Mouse (Mus musculus) layer of hippocampus, adult 8-10 months (tissue): ENCODE measurements around the gene Tmem231. TPM values are rescaled to one million over a fixed set of nuclear protein-coding genes. Genes with fewer than 3 reads are reported as not detected.
"Not testable (repeated sequence)": the region's sequence is repeated elsewhere in the genome, so short reads cannot be mapped to it uniquely, and the experiment has no call there.

ENCODE experiments used
- DNase-seq, 2 experiments: peaks; one replicate each; pipeline ENCODE4 v3.0.0; 2022; ENCODE audit warnings: low spot score in 2 of 2
- total RNA-seq, 4 experiments: library from RNA; stranded (reverse); gene quantifications; 2 replicates each; pipeline ENCODE4 v1.2.4; 2022

Tmem231 gene
- total RNA-seq, 4 experiments from 2014 or later: 11.2 to 13.8 (median 12.7) TPM

- DNase-seq: no peak
Observed at GRCm38 (mm10) chr8:111950846-111951245, 17.2 kb upstream of the Tmem231 start.

GRCm38 (mm10) chr8:111947954-111948353 lies 14.3 kb upstream of the Tmem231 start:
- no peak for DNase-seq

- no peak for DNase-seq
Observed at GRCm38 (mm10) chr8:111947144-111947543, 13.5 kb upstream of the Tmem231 start.

GRCm38 (mm10) chr8:111943544-111943943 lies 9.9 kb upstream of the Tmem231 start:
- no peak for DNase-seq

GRCm38 (mm10) chr8:111941101-111941454 lies 7.4 kb upstream of the Tmem231 start:
- DNase-seq: peak; percentile 25 to 26

- peak; percentile 96 for DNase-seq
Observed at GRCm38 (mm10) chr8:111940171-111941100, 6.8 kb upstream of the Tmem231 start, which contains the start of gene Gabarapl2. Gene Gabarapl2, plus strand, starts transcription at chr8:111940703.

GRCm38 (mm10) chr8:111939516-111940142 lies 5.9 kb upstream of the Tmem231 start:
- peak in 1 of 2 experiments; percentile 19 for DNase-seq

GRCm38 (mm10) chr8:111938076-111938985 lies 4.7 kb upstream of the Tmem231 start:
- DNase-seq: not testable (repeated sequence)

- no peak for DNase-seq
Observed at GRCm38 (mm10) chr8:111937184-111937583, 3.5 kb upstream of the Tmem231 start.

GRCm38 (mm10) chr8:111934201-111934600 lies 520 bp upstream of the Tmem231 start:
- no peak for DNase-seq

GRCm38 (mm10) chr8:111932580-111933336 lies 923 bp downstream of the Tmem231 start:
- DNase-seq: no peak

- no peak for DNase-seq
Observed at GRCm38 (mm10) chr8:111931721-111932120, 2.0 kb downstream of the Tmem231 start.

GRCm38 (mm10) chr8:111929648-111930344 lies 3.9 kb downstream of the Tmem231 start:
- no peak for DNase-seq

- no peak for DNase-seq
Observed at GRCm38 (mm10) chr8:111924976-111925375, 8.7 kb downstream of the Tmem231 start.

GRCm38 (mm10) chr8:111923383-111923804 lies 10.3 kb downstream of the Tmem231 start:
- DNase-seq: peak in 1 of 2 experiments; percentile 42

GRCm38 (mm10) chr8:111920971-111921370 lies 12.7 kb downstream of the Tmem231 start:
- no peak for DNase-seq

GRCm38 (mm10) chr8:111919663-111920062 lies 14.0 kb downstream of the Tmem231 start:
- no peak for DNase-seq

- peak; percentile 29 to 46 for DNase-seq
Observed at GRCm38 (mm10) chr8:111912860-111913432, 20.7 kb downstream of the Tmem231 start.

GRCm38 (mm10) chr8:111911572-111911971 lies 22.1 kb downstream of the Tmem231 start:
- peak; percentile 38 to 48 for DNase-seq
